Mouse (Mus musculus) stomach, embryonic 15.5 days (tissue): ENCODE results near the gene Ascl4. TPM values are rescaled to one million over a fixed set of nuclear protein-coding genes. Genes with fewer than 3 reads are reported as not detected.

ENCODE experiments used
- ATAC-seq: fragments of 200-750 bp; cut with Nextera tagmentation; 2 replicates; pipeline ENCODE4 v1.8.0; 2017; ENCODE audit warnings: low read depth, moderate number of reproducible peaks, moderate TSS enrichment; ENCODE audit not compliant: insufficient read depth, low FRiP score
- H3K27ac ChIP-seq: fragments of 300-500 bp; sonication (generic); 2 replicates; pipeline ENCODE4 v1.5.1; 2015; ENCODE audit warnings: mild to moderate bottlenecking, inconsistent platforms
- H3K27me3 ChIP-seq: fragments of 300-500 bp; sonication (generic); replicated peaks from 2 replicates; pipeline ENCODE4 v1.6.1; 2015; ENCODE audit warnings: inconsistent platforms
- H3K36me3 ChIP-seq: fragments of 300-500 bp; sonication (generic); 2 replicates; pipeline ENCODE4 v1.6.1; 2015; ENCODE audit warnings: inconsistent platforms
- H3K4me1 ChIP-seq: fragments of 300-500 bp; sonication (generic); 2 replicates; pipeline ENCODE4 v1.6.1; 2015; ENCODE audit warnings: inconsistent platforms
- H3K4me2 ChIP-seq: fragments of 300-500 bp; sonication (generic); 2 replicates; pipeline ENCODE4 v1.6.1; 2015; ENCODE audit warnings: mild to moderate bottlenecking, inconsistent platforms
- H3K4me3 ChIP-seq: fragments of 300-500 bp; sonication (generic); replicated peaks from 2 replicates; pipeline ENCODE4 v1.5.1; 2015; ENCODE audit warnings: inconsistent platforms
- H3K9ac ChIP-seq: fragments of 300-500 bp; sonication (generic); 2 replicates; pipeline ENCODE4 v1.6.1; 2015; ENCODE audit warnings: inconsistent platforms
- H3K9me3 ChIP-seq: fragments of 300-500 bp; sonication (generic); 2 replicates; pipeline ENCODE4 v1.6.1; 2016; ENCODE audit warnings: inconsistent platforms
- WGBS: fragments of 180-500 bp; shearing (Covaris S2); methylation state at CpG from one replicate; pipeline ENCODE4 v1.1.7; 2015; 5-methylcytosine and 5-hydroxymethylcytosine counted together
- polyA plus RNA-seq: library from polyadenylated mRNA; unstranded; fragments of >200 nt; fragmentation: Nextera tagmentation; extraction: Ambion mirVana; gene quantifications from 2 replicates; pipeline ENCODE4 v1.2.1, GENCODE M21; 2015

Gene Ascl4
- polyA plus RNA-seq, 1 experiment from 2014 or later, result 0.35 TPM

DNA sequence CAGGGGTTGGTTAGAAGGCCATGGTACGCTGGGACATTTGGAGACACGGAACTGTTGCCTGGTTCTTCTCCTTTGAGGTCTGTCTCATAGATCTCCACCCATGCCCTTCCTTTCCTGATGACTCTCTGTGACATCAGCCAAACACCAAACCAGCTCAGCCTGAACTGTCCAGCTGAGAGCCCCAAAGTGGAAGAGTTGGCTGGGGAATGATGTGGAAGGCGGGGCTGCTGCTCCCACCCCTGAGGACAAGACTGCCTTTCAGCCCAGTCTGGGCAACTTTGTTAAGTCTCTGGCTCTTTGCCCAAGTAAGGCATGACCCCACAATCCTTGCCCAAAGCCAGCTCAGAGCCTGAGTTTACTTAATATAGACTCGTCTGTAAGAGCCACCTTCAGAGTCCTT is 45.4 kb downstream of the Ascl4 start:
- peak; percentile 56; the same call in 1 of the 2 replicates for ATAC-seq
- 0 out of 2 replicates have a peak overlapping the region, but pooled peaks have one; percentile 33 for H3K27ac ChIP-seq
- H3K27me3 ChIP-seq, result no peaks in the 10 kb centered on the region
- H3K9me3 ChIP-seq, result no peaks in the 10 kb centered on the region
- H3K36me3 ChIP-seq, result no peaks in the 10 kb centered on the region
- WGBS, result 65% methylated on average over 4 of the region's 4 CpGs
- no peak overlapping the region for H3K9ac ChIP-seq
- no peak overlapping the region for H3K4me3 ChIP-seq
- H3K4me1 ChIP-seq, result no peaks in the 10 kb centered on the region
- H3K4me2 ChIP-seq, result no peak overlapping the region

DNA sequence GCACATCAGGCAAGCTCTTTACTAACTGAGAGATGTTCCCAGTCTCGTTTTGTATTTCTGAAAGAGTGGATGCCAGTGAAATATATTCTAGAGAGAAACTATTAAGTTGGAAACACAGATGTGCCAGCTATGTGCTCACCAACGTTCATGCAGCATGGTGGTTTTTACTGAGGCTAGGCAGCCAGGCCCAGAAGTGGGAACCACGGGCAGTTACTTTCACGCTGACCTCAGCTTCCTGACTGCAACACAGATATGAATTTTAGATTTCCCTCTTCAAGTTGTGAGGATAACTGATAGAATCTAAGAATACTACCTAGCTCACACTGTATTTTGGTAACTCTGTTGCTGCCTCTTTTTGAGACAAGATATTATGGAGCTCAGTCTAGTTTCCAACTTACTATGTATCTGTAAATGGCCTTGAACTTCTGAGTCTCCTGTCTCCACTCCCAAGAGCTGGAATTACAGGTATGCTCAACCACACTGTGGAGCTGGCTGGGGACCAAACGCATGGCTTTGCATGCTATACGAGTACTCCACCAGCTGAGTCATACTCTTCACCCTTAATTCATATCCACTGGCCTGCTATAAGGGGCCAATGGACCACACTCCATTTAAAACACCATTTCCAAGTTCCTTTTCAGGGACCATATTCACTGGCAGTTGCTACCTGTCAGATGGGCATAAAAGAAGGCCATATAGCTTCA is 62.1 kb downstream of the Ascl4 start:
- no peaks in the 10 kb centered on the region for H3K4me1 ChIP-seq
- no peak overlapping the region for H3K9ac ChIP-seq
- H3K4me2 ChIP-seq, result no peak overlapping the region
- no peak for ATAC-seq
- WGBS, result 72% methylated on average over 6 of the region's 6 CpGs
- H3K4me3 ChIP-seq, result no peak overlapping the region
- no peaks in the 10 kb centered on the region for H3K9me3 ChIP-seq
- no peaks in the 10 kb centered on the region for H3K27me3 ChIP-seq
- H3K27ac ChIP-seq, result no peak overlapping the region
- no peaks in the 10 kb centered on the region for H3K36me3 ChIP-seq

- no peak overlapping the region for H3K9ac ChIP-seq
- H3K27me3 ChIP-seq, result no peaks in the 10 kb centered on the region
- no peaks in the 10 kb centered on the region for H3K36me3 ChIP-seq
- H3K9me3 ChIP-seq, result no peaks in the 10 kb centered on the region
- WGBS, result 77% methylated on average over 4 of the region's 4 CpGs
- H3K27ac ChIP-seq, result no peak overlapping the region
- ATAC-seq, result no peak
- H3K4me1 ChIP-seq, result no peaks in the 10 kb centered on the region
- H3K4me2 ChIP-seq, result no peak overlapping the region
- H3K4me3 ChIP-seq, result no peak overlapping the region
These were observed 64.9 kb downstream of the Ascl4 start for GRCm38 (mm10) chr10:85992412-85992811.

DNA sequence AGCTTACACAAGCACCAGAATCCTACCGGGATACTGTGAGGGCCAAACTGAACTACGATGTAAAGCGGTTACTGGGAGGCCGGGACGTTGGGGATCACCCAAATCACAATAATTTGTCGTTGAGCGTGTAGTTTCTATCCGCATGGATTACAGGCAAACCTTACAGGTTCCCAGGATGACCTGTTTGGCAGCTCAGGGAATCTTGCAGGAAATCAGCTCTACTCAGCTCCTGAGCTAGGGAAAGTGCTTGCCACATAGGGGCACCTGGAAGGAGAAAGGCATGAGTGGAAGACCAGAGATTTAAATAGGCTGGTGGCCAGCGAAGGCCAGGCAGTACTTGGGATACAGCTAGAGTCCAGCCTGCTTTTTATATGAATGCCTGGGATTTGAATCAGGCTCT is 66.4 kb downstream of the Ascl4 start:
- Histone ChIP-seq H3K36me3 (no peaks in the 10 kb centered on the region), H3K4me3 (no peak overlapping the region), H3K27ac (no peak overlapping the region), H3K9me3 (no peaks in the 10 kb centered on the region), H3K9ac (no peak overlapping the region), H3K4me2 (no peak overlapping the region), H3K27me3 (no peaks in the 10 kb centered on the region), H3K4me1 (no peaks in the 10 kb centered on the region)
- ATAC-seq, result no peak
- WGBS, result 92% methylated on average over 9 of the region's 9 CpGs

GRCm38 (mm10) chr10:85994543-85995104 is 67.1 kb downstream of the Ascl4 start:
- H3K9ac ChIP-seq, result no peak overlapping the region
- H3K4me2 ChIP-seq, result no peak overlapping the region
- ATAC-seq, result no peak
- H3K36me3 ChIP-seq, result no peaks in the 10 kb centered on the region
- no peaks in the 10 kb centered on the region for H3K9me3 ChIP-seq
- H3K27me3 ChIP-seq, result no peaks in the 10 kb centered on the region
- H3K27ac ChIP-seq, result no peak overlapping the region
- H3K4me3 ChIP-seq, result no peak overlapping the region
- WGBS, result 66% methylated on average over 5 of the region's 5 CpGs
- H3K4me1 ChIP-seq, result no peaks in the 10 kb centered on the region

Other genes with a start within 250 kb of the Ascl4 start
- gene Pwp1, start 98.2 kb upstream of the Ascl4 start, polyA plus RNA-seq, result 65.7 and 66.2 TPM in 2 replicates
- gene Prdm4, start 10.5 kb upstream of the Ascl4 start, polyA plus RNA-seq, result 13.1 and 14.9 TPM in 2 replicates
- gene Rtcb, start 30.1 kb downstream of the Ascl4 start, polyA plus RNA-seq, result 163 and 178 TPM in 2 replicates
- 0.19 and 0.71 TPM in 2 replicates for gene Bpifc, start 84.2 kb downstream of the Ascl4 start, polyA plus RNA-seq
- gene Fbxo7, start 94.3 kb downstream of the Ascl4 start, polyA plus RNA-seq, result 30.9 and 31.3 TPM in 2 replicates